Mouse (Mus musculus) heart, postnatal 4 days (tissue): ENCODE measurements at regions not wholly inside any gene's neighbourhood (a gene's known extent, or its start where the extent isn't known, plus 50 kb on each side); places are given as distances from the start of the nearest gene placed in this dataset.

Experiments
- DNase-seq: peaks from one replicate; pipeline ENCODE4 v3.0.0; 2021

DNA sequence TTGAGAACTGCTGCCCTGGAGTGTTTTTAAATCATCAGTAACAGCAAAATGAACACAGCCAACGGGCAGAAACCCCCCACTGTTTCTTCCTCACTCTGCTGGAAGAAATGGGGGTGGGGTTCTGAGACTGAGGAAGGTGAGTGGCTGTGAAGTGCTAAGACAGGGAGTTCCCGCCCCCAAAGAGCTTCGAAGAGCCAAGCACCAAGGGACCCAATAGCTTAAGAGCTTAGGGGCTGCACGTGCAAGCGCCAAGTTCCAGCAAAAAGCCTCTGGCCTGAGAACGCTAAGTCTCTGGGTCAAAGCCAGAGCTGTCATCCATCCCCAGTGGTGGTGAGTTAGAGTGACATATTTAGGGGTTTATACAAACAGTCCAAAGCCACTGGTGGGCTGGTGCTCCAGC, 55.1 kb upstream of the Pcbd1 start:
- no peak for DNase-seq

DNA sequence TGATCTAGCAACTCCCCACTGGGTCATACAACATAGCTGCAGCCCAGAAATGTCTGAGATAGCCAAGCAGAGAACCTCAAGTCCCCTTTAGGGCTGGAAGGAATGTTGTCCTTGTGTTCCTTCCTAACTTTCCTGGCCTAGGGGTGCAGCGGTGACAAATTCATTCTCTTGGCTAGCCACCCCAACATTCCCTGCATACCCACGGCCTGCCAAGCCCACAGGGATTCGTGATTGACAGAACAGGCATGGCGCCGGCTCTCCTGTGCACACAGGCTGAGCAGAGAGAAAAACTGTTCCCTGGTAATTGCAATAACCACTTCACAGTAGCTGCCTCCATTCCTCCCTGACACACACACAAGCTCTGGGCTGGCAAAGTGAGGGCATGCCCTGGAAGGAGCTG, 60.5 kb upstream of the Pcbd1 start:
- peak; percentile 50 for DNase-seq

DNA sequence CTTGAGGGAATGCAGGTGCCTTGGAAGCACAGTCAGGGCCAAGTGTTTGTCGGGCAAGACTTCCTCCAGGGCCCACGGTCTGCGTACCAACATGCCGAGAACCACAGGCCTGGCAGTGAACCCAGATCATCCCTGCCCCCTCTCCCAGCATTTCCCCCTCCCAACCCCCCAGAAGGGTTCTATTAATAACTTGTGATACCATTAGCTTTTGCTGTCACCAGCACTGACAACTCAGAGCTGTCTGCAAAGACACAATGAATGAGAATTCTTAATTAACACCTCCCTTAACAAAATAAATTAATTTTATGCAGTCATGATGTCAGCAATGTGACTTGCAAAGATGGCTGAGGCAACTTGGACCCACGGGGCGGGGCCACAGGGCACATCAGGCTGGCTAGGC, 61.9 kb upstream of the Pcbd1 start:
- peak; percentile 41 for DNase-seq

DNA sequence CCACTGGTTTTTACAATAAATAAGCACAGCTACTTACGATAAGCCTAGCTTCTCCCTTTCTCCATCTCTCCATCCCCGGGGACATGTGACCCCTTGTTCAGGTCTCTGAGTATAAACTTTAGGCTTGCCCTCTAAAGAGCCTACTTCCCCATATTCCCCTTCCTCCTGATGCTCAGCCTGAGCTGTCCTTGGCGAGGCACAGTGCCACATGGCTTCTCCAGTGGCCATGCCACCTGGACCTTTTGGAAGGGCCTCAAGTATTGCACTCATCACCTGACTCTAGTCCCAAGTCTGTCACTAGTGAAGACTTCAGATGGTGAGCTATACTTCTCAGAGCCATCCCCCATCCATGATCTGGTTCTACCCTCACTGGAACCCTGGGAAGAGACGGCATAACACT, 64.1 kb upstream of the Pcbd1 start:
- DNase-seq: no peak

DNA sequence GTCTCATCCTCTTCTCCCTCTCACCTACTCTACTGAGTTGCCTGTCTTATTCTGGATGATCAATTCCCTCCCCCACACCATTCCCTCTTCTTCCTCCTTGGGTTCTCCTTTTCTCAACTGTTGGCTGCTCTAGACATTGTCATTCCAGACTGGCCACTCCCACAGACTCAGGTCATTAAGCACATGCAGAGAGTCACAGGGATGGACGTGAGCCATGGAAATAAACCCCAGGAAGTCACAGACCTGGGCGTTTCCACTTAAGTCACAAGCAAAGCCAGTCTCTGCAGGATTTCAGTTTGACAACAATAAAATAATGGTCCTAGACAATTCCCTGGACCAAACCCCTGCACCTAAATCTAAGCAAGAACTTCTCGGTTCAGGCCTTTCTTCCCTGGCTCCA, 65.0 kb upstream of the Pcbd1 start:
- DNase-seq: no peak

DNA sequence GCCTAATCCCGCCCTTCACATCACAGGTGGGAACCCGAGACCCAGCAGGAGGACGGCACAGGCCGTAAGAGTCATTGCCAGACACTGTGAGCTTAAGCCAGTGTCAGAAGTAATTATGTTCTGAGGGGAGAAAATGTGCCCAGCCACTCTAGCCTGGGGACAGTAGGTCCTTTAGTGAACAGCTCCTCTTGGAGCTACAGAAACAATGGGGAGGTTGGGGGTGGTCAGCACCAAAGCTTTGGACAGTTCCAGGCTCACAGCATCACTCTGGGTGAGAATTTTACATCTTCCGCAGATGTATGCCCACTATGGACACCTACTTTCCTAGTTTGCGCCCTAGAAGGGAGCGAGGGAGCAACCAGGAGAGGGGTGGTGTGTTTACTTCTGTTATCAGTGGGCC, 65.7 kb upstream of the Pcbd1 start:
- DNase-seq: peak; percentile 62

DNA sequence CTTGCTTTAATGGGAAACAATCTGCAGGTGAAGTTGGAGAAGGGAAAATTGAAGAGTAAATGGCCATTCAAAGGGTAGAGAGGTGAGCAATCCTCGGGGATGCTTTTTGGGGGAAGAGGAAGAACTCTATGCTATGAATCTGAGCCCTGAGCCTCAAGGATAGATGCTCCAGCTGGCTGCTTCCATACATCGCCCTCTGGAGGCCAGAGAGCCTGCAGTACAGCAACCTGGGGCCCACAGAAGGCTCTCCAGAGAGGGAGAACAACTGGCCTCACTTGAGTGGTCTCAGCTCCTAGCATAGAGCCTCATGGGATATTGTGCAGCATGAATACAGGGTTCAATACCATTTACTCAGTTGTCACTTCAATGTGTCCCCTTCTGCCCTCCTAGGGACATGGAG, 69.6 kb upstream of the Pcbd1 start:
- DNase-seq: peak; percentile 39

DNA sequence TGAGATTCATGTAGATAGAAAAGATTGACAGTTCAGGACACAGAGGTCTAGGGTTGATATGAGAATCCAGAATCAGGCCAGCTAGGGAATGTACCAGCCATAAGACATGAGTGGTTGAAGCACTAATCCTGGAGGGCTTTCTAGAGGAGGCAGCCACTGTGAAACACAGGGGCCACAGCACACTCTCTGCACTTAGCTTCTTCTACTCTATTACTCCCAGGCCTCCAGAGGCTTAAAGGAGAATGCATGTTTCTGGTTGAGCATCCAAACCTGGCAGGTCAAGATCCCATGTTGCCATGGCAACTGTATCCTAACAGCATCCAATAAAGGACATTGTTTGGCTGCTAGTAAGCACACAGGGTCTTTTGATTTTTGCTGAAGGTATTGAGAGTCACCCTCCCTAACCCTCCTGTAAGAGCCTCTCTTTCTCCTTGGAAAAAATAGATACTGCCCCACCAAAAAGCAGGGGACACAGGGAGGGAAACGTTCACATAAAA, 76.9 kb upstream of the Pcbd1 start:
- no peak for DNase-seq

DNA sequence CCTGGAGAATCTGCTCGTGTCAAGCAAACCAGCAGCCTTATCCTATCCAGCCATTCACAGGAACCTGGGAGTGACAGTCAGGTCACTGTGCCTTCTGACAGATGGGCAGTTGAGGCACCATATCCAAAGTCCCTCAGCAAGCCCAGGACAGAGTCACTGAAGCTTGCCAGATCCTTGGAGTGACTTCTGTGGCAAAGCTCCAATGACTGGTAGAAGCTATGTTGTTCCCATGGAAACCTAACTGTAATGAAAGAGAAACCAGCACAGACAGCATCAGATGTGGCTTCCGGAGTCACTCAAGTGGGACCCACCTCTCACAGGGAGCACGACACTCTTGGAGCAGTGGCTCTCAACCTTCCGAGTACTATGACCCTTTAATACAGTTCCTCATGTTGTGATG, 78.4 kb upstream of the Pcbd1 start:
- no peak for DNase-seq

DNA sequence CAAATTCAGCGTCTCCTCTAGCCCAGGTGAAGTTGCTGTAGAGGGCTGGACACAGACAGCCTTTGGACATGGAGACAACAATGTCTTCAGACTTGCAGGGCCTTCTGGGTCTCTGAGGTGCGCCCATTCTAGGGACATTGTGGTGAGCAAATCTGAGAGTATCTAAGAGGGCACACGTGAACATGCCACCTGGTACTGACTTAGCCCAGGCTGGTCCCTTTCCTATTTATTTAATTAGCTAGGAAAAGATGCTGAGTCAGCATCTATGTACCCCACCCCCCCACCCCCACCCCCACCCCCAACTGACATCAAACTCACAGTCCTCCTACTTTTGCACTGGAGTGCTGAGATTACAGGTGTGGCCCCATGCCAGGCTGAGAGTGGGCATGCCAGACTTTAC, 81.7 kb upstream of the Pcbd1 start:
- no peak for DNase-seq

DNA sequence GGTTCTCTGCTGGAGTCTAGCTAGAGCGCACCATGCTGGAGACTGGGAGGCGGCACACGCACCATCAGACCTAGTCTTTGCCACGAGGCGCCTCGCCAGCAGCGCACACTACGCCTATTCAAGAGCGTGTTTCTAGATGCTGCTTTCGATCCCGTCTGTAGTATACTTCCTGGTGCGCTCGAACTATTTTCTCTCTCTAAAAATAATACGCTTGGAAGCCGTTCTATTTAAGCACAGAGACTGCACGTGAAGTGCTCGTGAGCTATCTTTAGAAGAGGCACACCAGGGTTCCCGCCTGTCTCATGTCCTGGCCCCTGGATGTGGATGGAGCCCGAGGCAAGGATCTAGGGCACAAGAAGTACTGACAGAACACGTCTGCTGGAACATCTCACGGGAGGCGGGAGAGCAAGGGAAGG, 87.4 kb upstream of the Pcbd1 start:
- peak; percentile 22 for DNase-seq

DNA sequence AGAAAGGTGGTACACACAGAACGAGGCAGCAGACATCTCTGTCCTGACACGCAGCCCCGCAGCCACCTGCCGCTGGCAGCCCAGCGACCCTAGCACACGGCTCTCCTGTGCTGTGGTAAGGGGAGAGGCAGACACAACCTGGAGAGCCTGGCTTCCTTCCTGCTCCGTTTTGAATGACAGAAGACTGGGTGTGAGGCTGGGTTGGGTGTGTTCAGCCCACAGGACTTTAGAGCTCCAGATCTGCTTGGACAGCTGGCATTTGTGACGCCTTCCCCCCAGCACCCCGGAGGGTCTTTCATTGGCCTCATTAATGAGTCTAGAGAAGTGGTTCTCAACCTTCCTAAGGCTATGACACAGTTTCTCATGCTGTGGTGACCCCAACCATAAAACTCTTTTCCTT, 91.7 kb upstream of the Pcbd1 start:
- no peak for DNase-seq

DNA sequence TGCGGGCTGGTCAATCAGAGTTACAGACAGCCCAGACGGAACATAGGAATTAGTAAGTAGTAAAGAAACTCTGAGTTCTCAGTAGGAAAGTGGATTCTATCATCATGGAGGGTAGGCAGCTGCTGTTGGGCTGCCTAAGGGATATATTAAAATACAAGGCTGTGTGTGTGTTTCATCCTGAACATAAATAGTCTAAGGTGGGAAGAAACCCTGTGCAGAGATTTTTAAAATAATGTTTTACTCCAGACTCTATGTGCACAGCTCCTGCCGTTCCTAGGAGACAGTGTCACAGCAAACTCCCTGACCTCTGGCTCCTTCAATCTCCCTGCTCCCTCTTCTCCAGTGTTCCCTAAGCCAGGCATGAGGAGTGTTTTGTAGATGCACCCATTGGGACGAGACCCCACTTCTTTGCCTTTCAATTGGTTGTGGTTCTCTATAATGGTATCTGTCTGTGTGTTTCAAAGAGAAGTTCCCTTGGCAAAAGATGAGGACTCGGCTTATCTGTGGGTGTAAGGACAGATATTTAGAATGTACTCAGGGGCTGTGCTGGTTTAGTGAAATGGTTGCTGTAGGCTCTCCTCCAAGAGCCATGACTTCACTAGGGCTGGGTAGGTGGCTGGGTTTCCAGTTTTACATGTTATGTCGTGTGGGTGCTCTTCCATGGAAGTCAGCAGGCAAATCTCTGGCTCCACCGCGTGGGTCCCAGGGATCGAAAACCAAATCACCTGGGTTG, 93.1 kb upstream of the Pcbd1 start:
- DNase-seq: no peak

DNA sequence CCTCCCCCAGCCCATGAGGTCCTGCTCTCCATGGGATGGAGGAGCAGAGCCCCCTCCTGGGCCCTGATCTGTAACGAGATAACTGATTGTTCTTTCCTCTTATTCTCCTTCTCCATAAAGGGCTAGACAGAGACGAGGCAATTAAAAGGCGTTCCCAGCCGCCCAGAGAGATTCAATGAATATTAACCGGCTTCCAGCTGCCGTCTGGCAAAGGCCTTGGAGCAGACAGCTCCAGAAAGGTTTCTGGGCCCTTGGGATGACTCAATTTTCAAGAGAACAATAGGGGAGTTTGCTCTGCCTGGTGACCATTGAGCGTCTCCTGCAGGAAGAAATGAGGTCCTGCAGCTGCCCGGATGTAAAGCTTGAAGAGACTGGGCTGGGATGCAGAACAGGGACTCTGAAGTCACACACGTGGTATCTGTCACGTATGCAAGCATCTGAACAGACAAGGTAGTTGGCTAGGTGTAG, 104.0 kb upstream of the Pcbd1 start:
- DNase-seq: peak; percentile 58

DNA sequence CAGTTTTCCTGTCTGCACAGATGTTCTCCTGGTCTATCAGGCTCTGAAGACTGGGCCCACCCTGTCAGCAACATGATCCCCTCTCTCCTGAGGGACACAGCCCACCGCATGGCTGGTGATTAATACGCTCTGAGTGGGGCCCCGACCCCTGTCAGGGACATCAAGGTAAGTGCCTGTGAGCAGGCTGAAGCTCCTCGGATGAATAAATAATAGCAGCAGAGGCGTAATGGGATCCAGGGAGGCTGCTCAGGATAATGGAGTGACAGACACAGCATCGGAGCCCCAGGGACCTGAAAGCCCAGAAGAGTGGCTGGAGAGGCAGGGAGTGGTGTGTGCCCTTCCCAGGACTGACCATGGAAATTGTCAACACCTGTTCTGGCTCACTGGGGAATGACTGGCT, 107.4 kb upstream of the Pcbd1 start:
- no peak for DNase-seq

DNA sequence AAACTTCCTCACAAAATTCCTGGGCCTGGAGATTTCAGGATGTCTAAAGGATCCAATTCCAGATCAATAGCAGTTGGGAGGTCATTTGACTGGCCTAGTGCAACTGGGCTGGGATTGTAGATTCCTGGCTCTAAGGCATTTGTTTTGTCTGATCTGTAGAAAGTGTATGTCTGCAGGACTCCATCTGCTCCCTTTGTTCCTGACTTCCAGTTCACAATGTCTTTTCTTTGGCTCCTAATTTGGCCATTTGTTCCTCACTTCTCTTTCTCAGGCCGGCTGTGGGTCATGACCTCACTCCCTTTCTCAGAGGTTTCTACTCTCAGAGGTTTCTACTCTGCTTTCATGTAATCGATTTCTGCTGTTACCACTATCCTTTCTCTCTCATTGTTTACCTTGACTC, 115.5 kb upstream of the Pcbd1 start:
- no peak for DNase-seq

DNA sequence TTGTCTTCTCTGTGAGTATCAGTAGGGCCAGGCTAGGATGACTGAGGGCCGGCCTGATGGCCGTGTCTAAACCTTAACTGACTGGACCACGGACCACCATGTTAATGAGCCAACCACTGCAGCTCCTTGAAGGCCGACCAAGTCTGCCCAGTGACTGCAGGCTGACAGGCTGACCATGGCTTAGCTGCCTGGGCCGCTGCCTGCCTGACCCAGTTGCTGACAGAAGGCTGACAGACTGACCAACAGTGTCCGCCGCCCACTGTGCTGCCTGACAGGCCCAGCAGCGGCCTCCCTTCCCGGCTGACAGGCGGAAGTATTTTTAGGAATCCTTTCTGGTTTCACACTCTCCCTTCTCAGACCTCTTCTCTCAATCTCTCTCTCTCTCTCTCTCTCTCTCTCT, 124.3 kb upstream of the Pcbd1 start:
- DNase-seq: no peak

DNA sequence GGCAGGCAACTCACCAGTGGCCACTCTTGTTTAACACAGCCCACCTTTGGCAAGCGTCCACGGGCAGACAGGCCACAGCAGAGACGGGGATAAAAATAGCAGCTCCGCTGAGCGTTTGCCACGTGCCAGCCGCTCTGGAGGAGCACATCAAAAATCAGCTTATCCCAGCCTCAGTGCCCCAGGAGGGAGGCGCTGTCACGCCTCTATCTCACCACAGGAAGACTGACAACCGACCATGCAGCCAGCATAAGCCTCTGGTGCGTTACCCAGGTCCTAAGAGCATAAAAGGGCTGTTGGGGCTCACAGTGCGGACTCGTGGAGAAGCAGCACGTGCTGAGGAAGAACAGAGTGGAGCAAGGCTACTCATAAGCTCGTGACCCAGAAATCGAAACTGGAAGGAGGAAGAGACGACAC, 126.4 kb upstream of the Unc5b start:
- DNase-seq: peak; percentile 82

DNA sequence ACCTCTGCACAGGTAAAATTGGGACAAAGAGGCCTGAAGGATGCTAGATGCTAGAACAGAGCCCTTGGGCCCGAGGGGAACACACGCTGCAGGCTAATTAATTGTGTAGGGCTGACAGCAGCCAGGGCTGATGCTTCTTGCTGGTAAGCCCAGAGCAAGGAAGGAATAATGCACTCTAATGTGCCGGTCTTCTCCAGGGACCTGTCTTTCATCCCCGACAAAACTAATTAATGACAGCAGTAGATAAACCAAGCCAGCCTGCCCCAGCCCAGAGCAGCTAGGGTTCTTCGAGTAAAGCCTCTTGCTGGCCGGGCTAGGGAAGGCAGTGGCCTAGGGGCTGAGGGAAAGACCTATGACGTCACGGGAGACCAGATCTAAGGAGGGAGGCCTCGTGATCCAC, 124.1 kb upstream of the Unc5b start:
- DNase-seq: no peak

DNA sequence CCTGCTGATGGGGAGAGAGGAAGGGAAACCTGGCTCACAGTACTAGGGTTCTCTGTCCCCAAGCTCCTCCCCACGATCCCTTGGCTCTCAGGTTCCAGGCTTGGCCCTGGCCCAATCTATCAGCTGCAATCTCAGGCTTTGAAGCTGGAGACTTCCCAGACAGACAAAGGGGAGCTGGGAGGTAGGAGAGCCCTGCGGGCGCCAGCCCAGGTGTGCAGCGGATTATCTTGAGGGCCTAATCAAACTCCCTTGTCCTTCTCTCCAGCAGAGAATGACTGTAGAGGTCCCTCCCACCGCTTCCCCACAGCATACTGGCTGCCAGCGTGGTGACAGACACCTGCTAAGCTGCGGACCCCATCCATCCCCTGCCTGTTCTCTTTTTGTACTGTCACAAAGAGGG, 121.1 kb upstream of the Unc5b start:
- DNase-seq: no peak

DNA sequence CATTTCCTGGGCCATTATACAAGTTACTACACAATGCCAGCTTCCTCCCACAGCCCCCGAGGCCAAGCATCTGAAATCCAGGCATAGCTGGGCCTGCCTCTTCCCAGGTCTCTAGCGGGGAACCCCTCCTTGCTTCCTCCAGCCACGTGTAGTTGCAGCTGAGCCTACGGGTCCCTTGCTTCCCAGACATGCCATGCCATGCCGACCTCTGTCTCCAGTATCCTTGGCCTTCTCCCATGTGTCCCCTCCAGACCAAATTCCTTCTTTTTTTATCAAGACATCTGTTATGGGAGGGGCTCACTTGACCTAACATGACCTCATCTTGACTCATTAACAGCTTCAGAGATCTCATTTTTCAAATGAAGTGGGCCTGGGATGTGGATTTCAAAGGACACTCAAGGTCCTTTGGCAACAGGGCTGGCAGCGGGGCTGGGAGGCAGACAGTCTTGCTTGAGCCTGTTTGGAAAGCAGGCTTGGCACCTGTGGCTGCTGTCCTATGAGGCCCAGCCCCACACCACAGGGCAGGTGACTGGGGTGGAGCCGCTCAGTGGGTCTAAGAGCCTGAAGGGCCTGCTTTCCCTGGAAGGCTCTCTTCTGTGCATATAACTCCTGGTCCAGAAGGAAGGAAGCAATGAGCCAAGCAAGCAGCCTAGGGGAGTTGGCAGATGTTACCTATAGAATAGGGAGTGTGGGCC, 117.7 kb upstream of the Unc5b start:
- no peak for DNase-seq

DNA sequence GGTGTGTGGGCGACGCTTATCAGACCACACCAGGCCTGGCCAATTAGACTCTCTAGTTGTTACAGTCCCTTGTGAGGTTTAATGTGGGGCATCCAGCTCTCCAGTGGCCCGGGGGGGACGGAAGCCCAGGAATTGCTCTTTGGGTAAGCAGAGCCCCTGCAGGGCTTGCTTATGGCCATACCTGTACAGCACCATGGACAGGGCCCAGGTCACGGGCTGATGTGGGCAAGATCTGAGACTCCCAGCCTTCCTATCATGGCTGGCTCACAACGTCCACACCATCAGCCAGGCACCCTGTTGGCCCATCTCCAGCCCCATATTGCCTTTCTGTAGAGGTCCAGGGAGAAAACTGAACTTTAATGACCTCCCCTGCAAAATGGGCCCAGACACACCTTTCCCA, 111.7 kb upstream of the Unc5b start:
- DNase-seq: no peak

DNA sequence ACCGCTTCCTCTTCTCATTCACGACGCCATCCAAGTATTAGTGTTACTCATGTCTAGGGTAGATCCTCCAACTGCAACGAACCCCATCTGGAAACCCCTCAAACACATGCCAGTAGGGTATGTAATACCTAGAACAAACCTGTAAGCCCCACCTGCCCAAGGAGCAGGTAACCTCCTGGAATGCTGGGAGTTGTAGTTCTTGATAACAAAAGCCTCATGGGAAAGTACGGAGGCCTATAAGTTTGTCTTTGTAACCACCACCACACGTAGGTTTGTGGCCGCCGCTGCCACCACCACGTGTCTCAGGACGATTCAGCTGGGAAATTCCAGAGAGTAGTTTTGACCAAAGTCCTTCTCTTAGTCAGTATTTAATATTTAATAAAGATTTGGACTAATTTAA, 107.4 kb upstream of the Unc5b start:
- no peak for DNase-seq

DNA sequence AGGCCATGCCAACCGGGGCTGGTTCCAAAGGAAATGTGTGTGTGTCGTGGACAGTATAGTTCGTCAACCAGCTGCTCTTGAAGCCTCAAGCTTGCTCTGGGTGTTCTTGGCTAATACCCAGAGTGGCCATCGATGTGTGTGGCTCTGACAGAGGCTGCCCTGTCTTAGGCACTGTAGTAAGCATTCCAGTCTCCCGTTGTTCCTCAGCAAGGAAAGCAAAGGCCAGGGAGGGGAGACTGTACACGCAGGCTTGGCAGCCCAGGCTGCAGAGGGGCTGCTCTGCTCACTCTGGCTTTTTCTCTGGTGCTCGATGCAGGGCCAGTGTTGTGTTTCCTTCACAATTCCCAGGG, 106.1 kb upstream of the Unc5b start:
- DNase-seq: no peak
